8 mouse cellular contexts compared by ENCODE assay signal in genomic region chr10:24869760-24870290, GRCm38 (mm10). TPM values are rescaled to one million over a fixed set of nuclear protein-coding genes. Genes with fewer than 3 reads are reported as not detected.
DNase-seq lines count a peak whose midpoint lies in the region; ATAC-seq lines count a peak whose summit lies in the region.

Med23 (plus strand) TSS chr10:24869986.

- peak; percentile 100 for ATAC-seq in hindbrain, embryonic 12.5 days (ENCODE audit: low FRiP score)

- peak within 1 kb of the TSS; percentile 88 for H3K4me3 ChIP-seq in hindbrain, embryonic 12.5 days

- peak; percentile 99 for DNase-seq in NIH3T3 (ENCODE audit: low read depth)
- peak; percentile 98 to 99 for DNase-seq in cerebellum, postnatal 10 days
- peak; percentile 96 to 98 for DNase-seq in frontal cortex, postnatal 10 days (ENCODE audit: low spot score in 2 of 2)
- DNase-seq in layer of hippocampus, postnatal 14 days (ENCODE audit: low spot score in 2 of 2) = peak; percentile 99
- peak; percentile 98 for DNase-seq in lung, postnatal 14 days
- peak; percentile 96 for DNase-seq in retina, adult 2 months (ENCODE audit: low read depth, low spot score)
- DNase-seq in thymus, postnatal 36 days = peak; percentile 94 to 97

- no peaks in the 10 kb centered on the region for H3K9me3 ChIP-seq in hindbrain, embryonic 12.5 days (replicated peaks)

- peak within 1 kb of the TSS; percentile 48; the same call in 1 of the 2 replicates for H3K27ac ChIP-seq in hindbrain, embryonic 12.5 days

- no peaks in the 10 kb centered on the region for H3K4me1 ChIP-seq in hindbrain, embryonic 12.5 days

- peaks cover 33% of the 10 kb centered on the region for H3K36me3 ChIP-seq in hindbrain, embryonic 12.5 days

- no peaks in the 10 kb centered on the region for H3K27me3 ChIP-seq in hindbrain, embryonic 12.5 days

- H3K9ac ChIP-seq in hindbrain, embryonic 12.5 days = peak within 1 kb of the TSS; percentile 89

- peak within 1 kb of the TSS; percentile 60 for H3K4me2 ChIP-seq in hindbrain, embryonic 12.5 days (replicated peaks)

- under 1% methylated on average over 36 of the region's 36 CpGs for WGBS in hindbrain, embryonic 12.5 days

RNA-seq across cellular contexts. Expression of gene Med23, which starts in this region (rescaled TPM):
- 31.2 and 39.3 TPM in 2 replicates for polyA plus RNA-seq in hindbrain, embryonic 12.5 days (2016; fragmentation: Nextera tagmentation; extraction: Ambion mirVana)
- total RNA-seq in layer of hippocampus, postnatal 14 days (2021) = 10 to 100 TPM; 26.2 to 29.0 TPM

Comparison
In these comparisons a context has a peak if more than half of its experiments do, and no peak if none do; other contexts are left out.
1. Peak in every context shown above with its lines: DNase-seq, ATAC-seq, H3K4me3 ChIP-seq and H3K27ac ChIP-seq.